Mouse (Mus musculus) G1E (cell line): ENCODE data around the gene Sim2.

Experiments
- CTCF ChIP-seq: IDR thresholded peaks from 2 replicates; pipeline ENCODE4 v1.5.1; 2012; ENCODE audit warnings: low read depth, low read length, inconsistent platforms, mixed read lengths
- GATA1 ChIP-seq: IDR thresholded peaks from 2 replicates; pipeline ENCODE4 v1.6.1; 2012; ENCODE audit warnings: borderline replicate concordance, low read length, inconsistent platforms, mixed read lengths
- POLR2AphosphoS5 ChIP-seq: IDR thresholded peaks from 2 replicates; pipeline ENCODE4 v1.6.1; 2012; ENCODE audit warnings: low read depth, low read length, inconsistent platforms; ENCODE audit not compliant: insufficient replicate concordance

- TF ChIP-seq GATA1 = no peak
- no peak for TF ChIP-seq CTCF
- TF ChIP-seq POLR2AphosphoS5 = no peak
These were observed 40.9 kb upstream of the Sim2 start for GRCm38 (mm10) chr16:94043797-94044196.
